Mouse (Mus musculus): Measurements from ENCODE around the gene Sprtn.

The Sprtn gene

GRCm38 (mm10) chr8:124897386-124898250 lies at the start of gene Sprtn, which contains the start of gene Exoc8:
Gene Sprtn (plus strand): TSS chr8:124897886.
Gene Exoc8 (minus strand): TSS chr8:124897705.
- DNase-seq = peak; percentile 94

GRCm38 (mm10) chr8:124853511-124853910 lies 44.2 kb upstream of the Sprtn start:
- DNase-seq = no peak

- no peak for DNase-seq
Observed at GRCm38 (mm10) chr8:124859466-124859865, 38.2 kb upstream of the Sprtn start.

- no peak for DNase-seq
Observed at GRCm38 (mm10) chr8:124860188-124860587, 37.5 kb upstream of the Sprtn start.

GRCm38 (mm10) chr8:124862321-124863162 lies 35.1 kb upstream of the Sprtn start, which contains the start of the genes Gnpat and 2810004N23Rik:
Gene Gnpat (plus strand): TSS chr8:124863033.
Gene 2810004N23Rik (minus strand): TSS chr8:124863120.
- peak; percentile 90 for DNase-seq

GRCm38 (mm10) chr8:124863163-124863677 lies 34.5 kb upstream of the Sprtn start:
- DNase-seq = no peak

GRCm38 (mm10) chr8:124863729-124864128 lies 34.0 kb upstream of the Sprtn start:
- DNase-seq = no peak

- DNase-seq = no peak
Observed at GRCm38 (mm10) chr8:124866669-124867068, 31.0 kb upstream of the Sprtn start.

GRCm38 (mm10) chr8:124867126-124867525 lies 30.6 kb upstream of the Sprtn start:
- no peak for DNase-seq

GRCm38 (mm10) chr8:124869708-124870107 lies 28.0 kb upstream of the Sprtn start:
- no peak for DNase-seq

- DNase-seq = no peak
Observed at GRCm38 (mm10) chr8:124871474-124871873, 26.2 kb upstream of the Sprtn start.

GRCm38 (mm10) chr8:124872081-124872480 lies 25.6 kb upstream of the Sprtn start:
- DNase-seq = no peak

- DNase-seq = no peak
Observed at GRCm38 (mm10) chr8:124872690-124873089, 25.0 kb upstream of the Sprtn start.

GRCm38 (mm10) chr8:124878141-124878540 lies 19.5 kb upstream of the Sprtn start:
- DNase-seq = no peak

- DNase-seq = no peak
Observed at GRCm38 (mm10) chr8:124878946-124879526, 18.6 kb upstream of the Sprtn start.

- DNase-seq = no peak
Observed at GRCm38 (mm10) chr8:124888385-124888784, 9.3 kb upstream of the Sprtn start.

GRCm38 (mm10) chr8:124892596-124892995 lies 5.1 kb upstream of the Sprtn start:
- no peak for DNase-seq

GRCm38 (mm10) chr8:124896010-124896631 lies 1.6 kb upstream of the Sprtn start:
- no peak for DNase-seq

- peak; percentile 78 for DNase-seq
Observed at GRCm38 (mm10) chr8:124896632-124897385, 877 bp upstream of the Sprtn start.

- DNase-seq = no peak
Observed at GRCm38 (mm10) chr8:124898251-124898905, 692 bp downstream of the Sprtn start.

- DNase-seq = peak; percentile 79
Observed at GRCm38 (mm10) chr8:124903198-124903597, 5.5 kb downstream of the Sprtn start.

Data from kidney, adult 11 months (tissue).